Mouse (Mus musculus) hindbrain, embryonic 12.5 days (tissue): ENCODE results near the gene Olfr1367. TPM values are rescaled to one million over a fixed set of nuclear protein-coding genes. Genes with fewer than 3 reads are reported as not detected.

Source experiments
- ATAC-seq: fragments of 200-750 bp; cut with Nextera tagmentation; 2 replicates; pipeline ENCODE4 v1.8.0; 2017; ENCODE audit warnings: moderate TSS enrichment; ENCODE audit not compliant: low FRiP score
- H3K27ac ChIP-seq: fragments of 300-500 bp; sonication (generic); 2 replicates; pipeline ENCODE4 v1.5.1; 2016; ENCODE audit warnings: mild to moderate bottlenecking
- H3K27me3 ChIP-seq: fragments of 300-500 bp; sonication (generic); 2 replicates; pipeline ENCODE4 v1.6.1; 2016; ENCODE audit warnings: mild to moderate bottlenecking
- H3K36me3 ChIP-seq: fragments of 300-500 bp; sonication (generic); 2 replicates; pipeline ENCODE4 v1.6.1; 2016; ENCODE audit warnings: mild to moderate bottlenecking
- H3K4me1 ChIP-seq: fragments of 300-500 bp; sonication (generic); 2 replicates; pipeline ENCODE4 v1.6.1; 2016
- H3K4me2 ChIP-seq: fragments of 300-500 bp; sonication (generic); replicated peaks from 2 replicates; pipeline ENCODE4 v1.6.1; 2016; ENCODE audit warnings: mild to moderate bottlenecking
- H3K4me3 ChIP-seq: fragments of 300-500 bp; sonication (generic); 2 replicates; pipeline ENCODE4 v1.5.1; 2016; ENCODE audit warnings: mild to moderate bottlenecking
- H3K9ac ChIP-seq: fragments of 300-500 bp; sonication (generic); 2 replicates; pipeline ENCODE4 v1.6.1; 2016; ENCODE audit warnings: mild to moderate bottlenecking, moderate library complexity
- H3K9me3 ChIP-seq: fragments of 300-500 bp; sonication (generic); replicated peaks from 2 replicates; pipeline ENCODE4 v1.6.1; 2016; ENCODE audit warnings: mild to moderate bottlenecking
- WGBS: fragments of 180-500 bp; shearing (Covaris S2); methylation state at CpG from one replicate; pipeline ENCODE4 v1.1.7; 2016; 5-methylcytosine and 5-hydroxymethylcytosine counted together
- polyA plus RNA-seq: library from polyadenylated mRNA; unstranded; fragments of >200 nt; fragmentation: Nextera tagmentation; extraction: Ambion mirVana; gene quantifications from 2 replicates; pipeline ENCODE4 v1.2.1, GENCODE M21; 2016

The Olfr1367 gene
- not detected in 2 replicates for polyA plus RNA-seq

DNA sequence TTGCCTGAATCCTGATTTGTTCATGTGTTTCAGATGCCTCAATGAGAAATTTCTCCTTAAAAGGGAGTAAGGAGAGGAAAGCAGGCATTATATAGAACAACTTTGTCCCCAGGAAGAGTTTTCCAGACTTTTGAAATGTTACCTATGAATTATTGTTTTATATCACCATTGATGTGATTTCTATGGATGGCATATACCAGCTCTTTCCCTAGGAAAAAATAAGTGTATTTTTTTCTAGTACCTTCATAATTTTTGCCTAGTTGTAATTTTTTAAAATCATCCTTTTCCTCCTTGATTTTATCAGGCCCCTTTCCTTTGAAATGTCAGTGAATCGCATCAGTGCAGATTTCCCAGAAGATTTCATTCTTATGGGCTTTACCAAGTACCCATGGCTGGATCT lies at the start of gene Olfr1367:
TSS of gene Olfr1367 (plus strand) at position 301 of the 400 bp plus-strand sequence.
- ATAC-seq = no peak
- H3K9me3 ChIP-seq = no peaks in the 10 kb centered on the region
- H3K27ac ChIP-seq = no peak within 1 kb of the TSS
- H3K4me1 ChIP-seq = no peaks in the 10 kb centered on the region
- 92% methylated on average over 1 of the region's 1 CpGs for WGBS
- H3K9ac ChIP-seq = no peak within 1 kb of the TSS
- no peaks in the 10 kb centered on the region; the same call in 1 of the 2 replicates for H3K27me3 ChIP-seq
- H3K36me3 ChIP-seq = no peaks in the 10 kb centered on the region
- no peak within 1 kb of the TSS for H3K4me2 ChIP-seq
- H3K4me3 ChIP-seq = no peak within 1 kb of the TSS

DNA sequence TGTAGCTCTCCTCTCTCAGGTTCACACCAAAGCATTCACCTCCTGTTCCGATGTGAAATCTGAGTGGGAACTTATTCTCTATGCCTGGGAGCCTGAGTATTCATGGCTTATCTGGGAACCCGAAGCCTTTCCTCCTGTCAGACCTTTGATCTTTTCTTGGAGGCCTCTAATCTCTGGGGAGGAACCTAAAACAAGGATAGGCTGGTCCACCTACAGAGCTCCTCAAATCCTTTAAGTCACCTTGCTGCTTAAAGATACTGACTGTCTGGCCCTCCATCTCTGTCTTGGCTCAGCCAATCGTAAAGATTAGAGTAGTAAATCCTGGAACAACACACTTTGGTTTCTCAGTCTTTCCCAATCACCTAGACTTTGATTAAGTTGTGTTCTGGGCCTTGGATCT lies 48.2 kb upstream of the Olfr1367 start:
- H3K27ac ChIP-seq = no peak overlapping the region
- H3K36me3 ChIP-seq = no peaks in the 10 kb centered on the region
- no peaks in the 10 kb centered on the region for H3K4me1 ChIP-seq
- H3K27me3 ChIP-seq = no peaks in the 10 kb centered on the region
- H3K4me2 ChIP-seq = no peak overlapping the region
- no peak for ATAC-seq
- H3K9ac ChIP-seq = no peak overlapping the region
- WGBS = 50% methylated on average over 3 of the region's 3 CpGs
- no peak overlapping the region for H3K4me3 ChIP-seq
- no peaks in the 10 kb centered on the region for H3K9me3 ChIP-seq

DNA sequence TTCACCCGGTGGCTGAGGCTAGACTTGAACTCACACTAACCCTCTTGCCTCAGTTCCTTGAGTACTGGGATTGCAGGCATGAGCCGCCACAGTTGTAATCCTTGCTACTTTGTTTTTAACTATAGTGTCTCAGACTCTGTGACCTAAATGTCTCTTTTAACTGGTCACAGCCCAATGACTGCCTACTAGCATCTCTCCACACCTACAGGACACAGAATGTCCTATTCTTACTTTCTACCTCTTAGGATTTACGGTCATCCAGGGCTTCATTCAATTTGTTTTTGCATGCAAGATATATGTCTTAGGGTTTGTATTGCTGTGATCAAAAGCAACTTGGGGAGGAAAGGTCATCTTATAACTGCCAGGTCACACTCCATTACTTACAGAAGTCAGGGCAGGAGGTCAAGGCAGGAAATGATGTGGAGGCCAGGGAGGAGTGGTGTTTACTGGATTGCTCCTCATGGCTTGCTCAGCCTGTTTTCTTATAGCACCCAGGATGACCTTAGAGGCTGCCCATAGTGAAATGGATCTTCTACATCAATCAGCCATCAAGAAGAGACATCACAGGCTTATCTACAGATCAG lies 42.1 kb upstream of the Olfr1367 start:
- no peak for ATAC-seq
- no peak overlapping the region for H3K9ac ChIP-seq
- H3K4me1 ChIP-seq = no peaks in the 10 kb centered on the region
- WGBS = 76% methylated on average over 3 of the region's 3 CpGs
- H3K36me3 ChIP-seq = no peaks in the 10 kb centered on the region
- H3K27me3 ChIP-seq = no peaks in the 10 kb centered on the region
- H3K4me3 ChIP-seq = no peak overlapping the region
- no peak overlapping the region for H3K4me2 ChIP-seq
- H3K9me3 ChIP-seq = no peaks in the 10 kb centered on the region
- no peak overlapping the region for H3K27ac ChIP-seq

DNA sequence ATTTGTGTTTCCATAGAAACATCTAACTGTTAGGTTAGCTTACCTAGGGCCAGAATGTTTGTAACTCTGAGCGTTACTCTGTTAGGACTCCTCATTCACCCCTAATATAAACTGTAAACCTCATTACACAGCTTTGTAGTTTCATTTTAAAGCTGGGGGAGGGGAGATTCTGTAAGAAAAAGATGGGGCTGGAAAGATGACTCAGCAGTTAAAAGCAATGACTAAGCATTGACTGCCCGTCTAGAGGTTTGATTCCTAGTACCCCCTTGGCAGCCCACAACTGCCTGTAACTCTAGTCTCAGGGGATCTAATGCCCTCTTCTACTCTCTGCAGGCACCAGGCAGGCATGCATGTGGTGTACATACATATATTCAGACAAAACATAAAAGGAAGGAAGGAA lies 36.9 kb upstream of the Olfr1367 start:
- Histone ChIP-seq H3K9me3 (no peaks in the 10 kb centered on the region), H3K4me3 (no peak overlapping the region), H3K4me2 (no peak overlapping the region), H3K36me3 (no peaks in the 10 kb centered on the region), H3K27me3 (no peaks in the 10 kb centered on the region), H3K27ac (no peak overlapping the region), H3K9ac (no peak overlapping the region), H3K4me1 (no peaks in the 10 kb centered on the region)
- no peak for ATAC-seq
- WGBS = 64% methylated on average over 2 of the region's 2 CpGs

DNA sequence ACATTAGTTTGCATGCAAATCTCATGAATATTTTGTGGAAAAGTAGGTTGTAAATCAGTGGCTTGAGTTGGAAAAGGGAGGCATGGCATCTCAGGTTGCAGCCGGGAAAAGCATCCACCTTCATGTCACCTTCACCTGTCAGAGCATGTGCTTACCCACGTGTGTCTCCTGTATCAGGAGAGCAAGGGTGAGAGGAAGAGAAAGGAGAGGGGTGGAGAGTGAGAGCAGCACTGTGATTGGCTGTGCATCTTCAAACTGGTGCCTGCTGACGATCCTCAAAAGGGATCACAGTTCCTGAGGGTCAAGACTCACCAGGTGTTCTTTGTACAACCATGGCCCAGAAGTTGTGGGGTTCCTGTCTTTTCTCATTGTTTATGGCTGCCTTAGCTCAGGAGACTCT lies 34.8 kb upstream of the Olfr1367 start, which contains the start of gene Gpx6:
TSS of gene Gpx6 (plus strand) at position 200 of the 400 bp plus-strand sequence.
- Histone ChIP-seq H3K27me3 (no peaks in the 10 kb centered on the region), H3K9ac (no peak within 1 kb of the TSS), H3K4me1 (no peaks in the 10 kb centered on the region), H3K36me3 (no peaks in the 10 kb centered on the region), H3K4me3 (no peak within 1 kb of the TSS), H3K9me3 (no peaks in the 10 kb centered on the region), H3K4me2 (no peak within 1 kb of the TSS), H3K27ac (no peak within 1 kb of the TSS)
- WGBS = 18% methylated on average over 3 of the region's 3 CpGs
- ATAC-seq = no peak

DNA sequence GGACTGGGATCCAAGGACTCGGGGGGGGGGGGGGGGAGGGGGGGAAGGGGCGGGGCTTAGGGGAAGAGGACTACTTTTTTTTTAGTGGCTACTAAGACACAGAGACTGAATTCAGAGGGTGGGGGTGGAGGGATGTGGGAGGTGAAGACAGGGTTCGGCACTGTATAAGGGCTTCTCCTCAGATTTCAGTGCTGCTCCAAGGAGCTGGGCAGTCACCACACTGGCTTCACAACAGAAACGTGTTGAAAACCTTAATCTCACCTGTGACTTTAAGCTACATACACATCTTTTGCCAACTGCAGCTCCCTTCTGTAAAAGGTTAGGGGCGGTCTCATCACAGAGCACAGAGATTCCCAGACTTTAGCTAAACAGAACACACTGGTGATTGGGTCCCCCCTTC lies 33.9 kb upstream of the Olfr1367 start:
- 0 out of 2 replicates have a peak, but pooled peaks cover under 1% of the 10 kb centered on the region for H3K27me3 ChIP-seq
- H3K27ac ChIP-seq = no peak overlapping the region
- no peaks in the 10 kb centered on the region for H3K36me3 ChIP-seq
- H3K9ac ChIP-seq = no peak overlapping the region
- no peaks in the 10 kb centered on the region for H3K9me3 ChIP-seq
- H3K4me2 ChIP-seq = no peak overlapping the region
- WGBS = 47% methylated on average over 3 of the region's 5 CpGs
- ATAC-seq = no peak
- H3K4me3 ChIP-seq = no peak overlapping the region
- no peaks in the 10 kb centered on the region for H3K4me1 ChIP-seq

DNA sequence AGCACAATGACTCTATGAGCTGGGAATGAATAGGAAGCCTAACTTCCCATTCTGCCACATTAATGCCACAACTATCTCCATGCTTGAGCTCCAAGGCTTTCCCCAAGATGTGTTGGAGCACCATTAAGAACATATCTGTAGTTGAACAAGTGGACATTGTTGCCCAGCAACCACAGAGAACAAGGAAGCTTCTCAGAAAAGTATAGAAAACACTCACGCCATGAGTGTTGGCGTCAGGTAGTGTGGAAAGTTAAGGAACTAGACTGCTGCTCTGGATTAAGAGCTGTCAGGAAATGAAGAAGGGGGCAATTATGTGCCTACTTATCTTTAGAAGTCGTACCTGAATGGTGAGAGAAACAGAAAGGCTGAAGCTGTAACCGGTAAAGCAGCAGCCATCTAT lies 32.8 kb upstream of the Olfr1367 start:
- ATAC-seq = no peak
- Histone ChIP-seq H3K36me3 (no peaks in the 10 kb centered on the region), H3K4me2 (no peak overlapping the region), H3K9ac (no peak overlapping the region), H3K4me3 (no peak overlapping the region), H3K4me1 (no peaks in the 10 kb centered on the region), H3K27me3 (0 out of 2 replicates have a peak, but pooled peaks cover 4% of the 10 kb centered on the region), H3K27ac (no peak overlapping the region), H3K9me3 (no peaks in the 10 kb centered on the region)
- WGBS = 83% methylated on average over 4 of the region's 4 CpGs

DNA sequence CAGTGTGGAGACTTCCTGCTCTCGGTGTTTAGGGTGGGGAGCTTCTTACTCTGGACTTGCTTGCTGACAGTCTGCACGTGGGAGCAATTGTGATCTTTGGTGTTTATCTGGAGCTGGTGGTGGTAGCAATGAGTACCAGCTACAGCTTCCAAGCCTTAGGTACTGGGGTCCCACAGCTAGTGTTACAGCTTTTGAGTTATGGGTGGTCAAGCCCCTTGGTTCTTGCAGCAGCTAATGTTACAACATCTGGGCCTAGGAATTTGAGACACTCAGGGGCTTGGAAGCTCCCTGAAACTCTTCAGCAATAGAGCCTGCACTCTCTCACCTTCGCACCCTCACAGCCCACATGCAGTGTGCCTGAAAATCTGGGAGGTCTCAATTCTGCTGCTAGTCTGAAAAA lies 26.4 kb upstream of the Olfr1367 start:
- 67% methylated on average over 3 of the region's 3 CpGs for WGBS
- H3K27ac ChIP-seq = no peak overlapping the region
- H3K9ac ChIP-seq = no peak overlapping the region
- no peaks in the 10 kb centered on the region for H3K4me1 ChIP-seq
- no peaks in the 10 kb centered on the region for H3K9me3 ChIP-seq
- H3K4me3 ChIP-seq = no peak overlapping the region
- H3K36me3 ChIP-seq = no peaks in the 10 kb centered on the region
- 0 out of 2 replicates have a peak, but pooled peaks cover 4% of the 10 kb centered on the region for H3K27me3 ChIP-seq
- H3K4me2 ChIP-seq = no peak overlapping the region
- ATAC-seq = no peak

DNA sequence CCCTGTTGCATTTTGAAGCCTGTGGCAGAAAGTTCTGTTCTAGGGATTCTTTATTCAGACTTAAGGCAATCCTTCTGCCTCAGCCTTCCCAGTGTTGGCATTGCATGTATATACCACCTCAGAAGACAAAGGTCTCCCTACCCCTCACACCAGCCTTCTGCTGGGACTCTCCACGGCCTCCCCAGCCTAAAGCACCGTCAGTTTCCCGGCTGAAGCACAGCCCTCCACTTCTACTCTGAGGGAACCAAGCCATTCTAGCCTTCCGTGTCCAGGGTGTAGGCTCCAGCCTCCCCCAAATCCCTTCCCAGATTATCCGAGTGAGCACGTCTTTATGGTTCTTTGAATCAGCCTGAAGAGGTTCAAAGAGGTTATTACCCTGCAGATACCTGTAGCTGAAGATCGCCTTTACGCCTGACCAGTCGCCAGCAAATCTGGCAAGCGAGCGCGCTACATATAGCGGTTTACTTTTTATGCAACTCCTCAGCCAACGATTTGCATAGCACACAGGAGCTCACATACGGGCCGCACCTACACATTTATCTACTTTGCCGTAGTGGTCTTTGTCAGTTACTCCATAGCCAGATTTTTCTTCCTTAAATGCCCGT lies 24.7 kb upstream of the Olfr1367 start:
- Histone ChIP-seq H3K27me3 (0 out of 2 replicates have a peak, but pooled peaks cover 4% of the 10 kb centered on the region), H3K36me3 (no peaks in the 10 kb centered on the region), H3K4me3 (peak overlapping the region; percentile 29), H3K4me1 (no peaks in the 10 kb centered on the region), H3K9me3 (no peaks in the 10 kb centered on the region), H3K27ac (no peak overlapping the region), H3K9ac (peak overlapping the region; percentile 27; the same call in 1 of the 2 replicates), H3K4me2 (peak overlapping the region; percentile 50)
- no peak for ATAC-seq
- 1% methylated on average over 18 of the region's 18 CpGs for WGBS

DNA sequence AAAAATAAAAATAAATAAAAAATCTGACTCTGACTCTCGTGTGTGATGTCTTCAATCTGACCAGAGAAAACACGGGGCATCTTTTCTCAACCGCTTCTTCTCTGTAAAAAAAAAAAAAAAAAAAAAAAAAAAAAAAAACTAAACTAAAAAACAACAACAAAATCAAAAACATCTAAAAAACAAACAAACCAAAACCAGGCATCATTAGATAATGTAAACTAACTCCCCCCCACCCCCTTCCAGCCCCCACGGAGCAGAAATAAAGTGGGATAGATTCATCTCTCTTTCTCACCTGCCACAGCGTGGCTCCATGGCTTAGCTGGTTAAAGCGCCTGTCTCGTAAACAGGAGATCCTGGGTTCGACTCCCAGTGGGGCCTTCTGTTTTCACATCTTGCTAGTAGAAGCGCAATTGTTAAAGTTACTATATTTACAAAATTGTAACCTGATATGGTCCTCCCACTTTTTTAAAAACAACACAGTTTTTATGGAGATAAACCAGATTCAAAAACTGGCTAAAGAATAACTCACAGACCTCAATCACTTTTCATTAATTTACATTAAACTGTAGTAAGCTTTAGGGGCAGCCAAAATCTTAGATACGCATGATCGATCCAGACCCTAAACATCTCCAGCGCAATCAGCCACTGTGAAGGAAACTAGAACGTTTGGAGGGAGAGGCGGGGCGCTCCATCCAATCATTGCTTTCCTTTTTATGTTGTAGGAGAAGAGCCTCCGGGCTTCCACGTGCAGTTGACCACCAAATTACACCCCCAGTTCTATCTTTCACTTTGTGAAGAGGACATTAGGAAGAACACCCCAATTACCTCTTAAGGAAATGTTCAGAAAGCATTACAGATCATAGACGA lies 24.0 kb upstream of the Olfr1367 start:
- Histone ChIP-seq H3K9me3 (no peaks in the 10 kb centered on the region), H3K4me2 (peak overlapping the region; percentile 50), H3K27ac (no peak overlapping the region), H3K27me3 (peaks cover 4% of the 10 kb centered on the region; the same call in 1 of the 2 replicates), H3K36me3 (no peaks in the 10 kb centered on the region), H3K9ac (no peak overlapping the region), H3K4me1 (peaks cover 5% of the 10 kb centered on the region; the same call in 1 of the 2 replicates), H3K4me3 (peak overlapping the region; percentile 29; the same call in 1 of the 2 replicates)
- 11% methylated on average over 18 of the region's 18 CpGs for WGBS
- no peak for ATAC-seq

DNA sequence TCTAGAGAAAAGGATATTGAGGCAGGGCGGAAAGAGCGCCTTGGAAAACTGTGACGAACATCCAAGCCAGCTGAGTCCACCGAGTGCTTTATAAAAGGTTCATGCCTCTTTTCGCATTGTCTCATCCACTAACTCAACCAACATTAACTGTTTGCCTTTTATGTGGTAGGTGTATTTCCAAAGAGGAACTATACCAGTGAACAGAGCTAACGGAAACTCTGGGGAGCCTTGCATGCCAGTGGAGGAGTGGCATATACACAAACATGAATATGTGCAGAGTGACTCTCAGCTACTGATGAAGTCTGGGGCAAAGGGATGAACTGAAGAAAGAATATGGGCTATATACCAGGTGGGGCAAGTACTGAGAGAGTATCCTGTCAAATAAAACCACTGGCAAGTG lies 23.3 kb upstream of the Olfr1367 start:
- no peaks in the 10 kb centered on the region for H3K9me3 ChIP-seq
- no peak overlapping the region for H3K4me3 ChIP-seq
- H3K36me3 ChIP-seq = no peaks in the 10 kb centered on the region
- ATAC-seq = no peak
- no peaks in the 10 kb centered on the region; the same call in 1 of the 2 replicates for H3K27me3 ChIP-seq
- H3K4me2 ChIP-seq = peak overlapping the region; percentile 27
- H3K4me1 ChIP-seq = peaks cover 5% of the 10 kb centered on the region; the same call in 1 of the 2 replicates
- no peak overlapping the region for H3K9ac ChIP-seq
- no peak overlapping the region for H3K27ac ChIP-seq
- 65% methylated on average over 6 of the region's 6 CpGs for WGBS

DNA sequence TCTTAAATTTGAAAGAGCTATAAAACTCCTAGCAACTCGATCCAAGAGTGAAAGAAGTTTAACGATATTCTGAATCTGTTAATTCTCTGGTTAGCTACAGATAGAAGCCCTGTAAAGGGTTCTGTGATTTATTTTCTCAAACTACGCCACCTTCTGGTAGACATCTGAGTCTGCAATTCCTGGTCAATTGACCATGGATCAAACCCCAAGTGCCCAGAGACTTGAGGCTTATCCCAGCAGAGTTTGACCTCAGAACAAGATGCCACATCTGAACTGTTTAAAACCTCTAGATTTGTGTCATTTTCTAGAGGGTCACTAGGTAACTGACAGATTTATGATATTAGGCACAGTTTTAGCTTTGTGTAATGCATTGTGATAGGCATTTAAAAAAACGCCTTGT lies 20.5 kb upstream of the Olfr1367 start:
- peaks cover 5% of the 10 kb centered on the region; the same call in 1 of the 2 replicates for H3K4me1 ChIP-seq
- H3K27ac ChIP-seq = no peak overlapping the region
- ATAC-seq = peak; percentile 58; the same call in 1 of the 2 replicates
- H3K9ac ChIP-seq = no peak overlapping the region
- no peak overlapping the region for H3K4me3 ChIP-seq
- no peaks in the 10 kb centered on the region; the same call in 1 of the 2 replicates for H3K27me3 ChIP-seq
- H3K4me2 ChIP-seq = peak overlapping the region; percentile 50
- WGBS = 13% methylated on average over 4 of the region's 4 CpGs
- no peaks in the 10 kb centered on the region for H3K36me3 ChIP-seq
- no peaks in the 10 kb centered on the region for H3K9me3 ChIP-seq
